Mouse (Mus musculus): Measurements from ENCODE around the gene Taf1d. TPM values are rescaled to one million over a fixed set of nuclear protein-coding genes. Genes with fewer than 3 reads are reported as not detected.

Taf1d gene
- 10 to 100 TPM; 14.1 to 25.2 TPM for polyA plus RNA-seq (2012; fragmentation: generic; extraction: Trizol)

DNA sequence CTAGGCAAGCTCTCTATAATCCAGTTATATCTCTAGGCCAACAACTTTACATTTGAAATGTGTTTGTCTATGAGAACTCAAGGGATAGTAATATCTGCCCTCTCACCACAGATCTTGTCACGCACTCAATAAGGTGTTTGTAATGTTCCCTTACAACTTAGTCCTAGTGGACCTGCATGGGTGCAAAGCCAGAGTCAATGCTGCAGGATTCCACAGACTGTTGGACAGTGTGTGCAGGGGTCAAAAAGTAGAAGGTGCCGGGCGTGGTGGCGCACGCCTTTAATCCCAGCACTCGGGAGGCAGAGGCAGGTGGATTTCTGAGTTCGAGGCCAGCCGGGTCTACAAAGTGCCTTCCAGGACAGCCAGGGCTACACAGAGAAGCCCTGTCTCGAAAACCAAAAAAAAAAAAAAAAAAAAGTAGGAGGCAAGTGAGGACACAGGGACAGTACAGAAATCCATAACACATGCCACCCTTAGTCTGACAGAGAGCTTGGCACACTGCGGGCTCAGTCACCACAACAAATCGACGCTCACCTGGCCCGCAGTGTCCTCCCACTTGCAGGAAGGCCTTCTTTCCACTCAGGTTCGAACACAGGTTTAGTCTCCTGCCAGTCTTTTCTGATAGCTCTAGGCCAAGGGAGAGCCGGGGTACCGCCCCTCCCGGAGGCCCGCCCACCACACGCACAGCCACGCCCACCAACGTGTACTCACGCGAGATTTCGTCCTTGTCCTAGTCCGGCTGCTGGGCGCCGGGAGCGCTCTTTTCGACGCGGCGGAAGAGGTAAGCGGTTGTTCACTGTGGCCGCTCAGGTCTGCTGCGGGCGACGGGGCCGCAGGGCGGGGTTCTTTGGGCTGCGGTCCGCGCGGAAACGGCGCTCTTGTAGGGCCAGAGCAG, at the start of gene Taf1d:
Gene Taf1d, plus strand, starts transcription at position 712 of the 895 bp plus-strand sequence.

DNA sequence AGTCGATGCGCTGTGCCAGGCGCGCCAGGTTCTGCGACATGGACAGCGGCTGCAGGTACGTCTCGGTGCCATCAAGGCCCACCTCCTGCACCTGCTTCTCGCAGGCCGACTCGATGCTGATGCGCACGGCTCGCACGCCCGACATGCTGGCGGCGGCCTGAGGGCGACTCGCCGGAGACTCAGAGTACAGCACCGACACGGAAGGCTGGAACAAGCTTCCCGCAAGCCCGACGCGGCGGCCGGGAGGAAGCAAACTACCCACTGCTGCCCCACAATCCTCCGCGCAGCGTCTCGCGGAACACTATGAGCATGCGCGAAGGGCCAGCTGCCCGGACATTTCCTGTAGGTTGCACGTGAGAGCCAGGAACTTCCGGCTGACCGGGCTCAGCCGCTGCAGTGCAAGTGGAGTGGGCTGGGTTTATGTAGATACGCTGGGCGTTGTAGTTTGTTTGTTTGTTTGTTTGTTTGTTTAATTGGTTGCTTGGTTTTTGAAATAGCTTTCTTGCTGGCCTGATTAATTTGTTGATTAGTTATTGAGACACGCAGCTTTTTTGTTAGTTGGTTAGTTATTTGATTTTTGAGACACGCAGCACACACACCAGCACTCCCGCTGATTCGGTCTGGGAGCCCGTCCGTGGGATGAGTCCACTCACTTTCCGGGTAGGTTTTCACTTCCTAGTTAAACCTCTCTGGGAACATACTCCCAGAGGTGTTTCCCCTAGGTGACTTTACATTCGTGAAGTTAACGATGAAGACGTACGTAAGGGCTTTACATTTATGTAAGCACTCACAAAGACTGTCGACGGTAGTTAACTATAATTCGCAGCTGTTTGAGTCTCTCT, 26.1 kb upstream of the Taf1d start, which contains the start of gene Med17:
Gene Med17, minus strand, starts transcription at position 283 of the 842 bp plus-strand sequence.

DNA sequence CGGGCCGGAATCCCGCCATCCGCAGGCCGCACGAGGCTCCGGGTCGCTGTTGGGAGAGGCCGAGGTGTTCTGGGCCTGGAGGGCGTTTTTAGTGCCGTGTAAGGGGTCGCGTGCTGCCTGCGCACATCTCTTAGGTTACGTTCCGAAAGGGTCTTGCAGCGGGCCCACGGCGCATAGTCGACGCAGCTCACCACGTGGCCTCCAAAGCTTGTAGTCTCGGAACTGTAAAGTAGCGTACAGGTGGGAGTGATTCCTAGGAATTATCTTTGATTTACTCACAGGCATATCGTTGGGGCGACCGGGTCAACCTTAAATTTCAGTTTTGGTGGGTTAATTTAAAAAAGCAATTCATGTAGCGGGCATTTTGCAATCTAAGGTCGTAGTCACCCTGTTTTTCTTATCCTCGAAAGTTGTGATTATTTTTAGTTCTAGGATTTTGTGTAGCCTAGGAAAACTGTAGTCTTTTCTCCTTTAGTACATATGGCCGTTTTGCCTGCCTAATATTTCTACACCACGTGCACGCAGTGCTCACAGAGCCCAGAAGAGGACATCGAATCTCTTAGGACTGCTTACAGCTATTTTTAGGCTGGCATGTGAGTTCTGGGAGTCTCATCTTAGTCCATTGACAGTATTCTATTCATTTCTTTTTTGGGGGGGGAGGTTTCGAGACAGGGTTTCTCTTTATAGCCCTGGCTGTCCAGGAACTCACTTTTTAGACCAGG, 545 bp downstream of the Taf1d start, which contains the start of gene 4931406C07Rik:
Gene 4931406C07Rik, minus strand, starts transcription at position 51 of the 722 bp plus-strand sequence.

DNA sequence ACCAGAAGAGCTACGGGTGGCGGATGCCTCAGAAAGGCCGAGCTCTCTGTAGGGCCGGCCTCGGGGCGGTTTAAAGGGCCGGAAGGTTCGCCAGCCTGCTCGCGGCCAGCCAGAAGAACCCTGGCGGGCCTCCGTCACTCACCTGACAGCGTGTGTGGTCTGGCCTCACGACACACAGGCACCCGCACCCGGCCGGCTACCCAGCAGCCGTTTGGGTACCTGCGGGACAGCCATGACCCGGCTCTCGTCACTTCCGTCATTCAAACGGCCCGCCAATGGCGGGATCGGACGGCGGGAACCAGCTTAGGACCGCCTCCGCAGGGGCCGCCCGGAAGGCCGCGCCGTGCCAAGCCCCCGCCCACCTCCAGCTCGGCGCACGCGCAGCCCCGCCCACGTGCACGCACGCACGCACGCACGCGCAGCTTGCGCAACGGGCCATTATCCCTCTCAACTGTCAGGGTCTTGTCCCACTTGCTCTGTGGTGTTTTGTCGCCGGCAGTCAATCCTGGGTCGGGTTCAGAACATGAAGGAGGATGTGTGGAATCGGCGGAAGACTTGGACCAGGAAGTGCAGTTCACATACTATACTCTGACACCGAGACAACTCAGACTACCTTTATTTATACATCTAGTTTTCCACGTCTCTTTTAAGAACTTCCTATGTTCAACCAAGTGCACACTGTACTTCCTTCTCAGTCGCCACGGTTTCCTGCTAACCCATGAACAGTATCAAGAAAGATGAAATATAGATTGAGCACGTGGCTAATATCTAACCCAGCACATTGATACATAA, 51.7 kb downstream of the Taf1d start, which contains the start of gene Cep295:
Gene Cep295, minus strand, starts transcription at position 305 of the 792 bp plus-strand sequence.

Other genes with a start within 250 kb of the Taf1d start
- gene Hephl1, start 194.1 kb upstream of the Taf1d start, polyA plus RNA-seq (2012; fragmentation: generic; extraction: Trizol) = not detected
- not detected for gene Vstm5, start 67.2 kb upstream of the Taf1d start, polyA plus RNA-seq (2012; fragmentation: generic; extraction: Trizol)
- gene Med17, start 26.3 kb upstream of the Taf1d start, polyA plus RNA-seq (2012; fragmentation: generic; extraction: Trizol) = 10 to 100 TPM in 1 of 2 experiments, 1 to 10 TPM in 1; 6.3 to 22.1 TPM
- gene 4931406C07Rik, start 234 bp downstream of the Taf1d start, polyA plus RNA-seq (2012; fragmentation: generic; extraction: Trizol) = 10 to 100 TPM in 1 of 2 experiments, under 1 TPM in 1; 0.94 to 18.5 TPM
- 1 to 10 TPM in 1 of 2 experiments, under 1 TPM in 1; 0.29 to 2.7 TPM for gene Cep295, start 51.6 kb downstream of the Taf1d start, polyA plus RNA-seq (2012; fragmentation: generic; extraction: Trizol)
- 10 to 100 TPM; 20.4 to 25.3 TPM for gene Smco4, start 187.2 kb downstream of the Taf1d start, polyA plus RNA-seq (2012; fragmentation: generic; extraction: Trizol)